Mouse (Mus musculus): ENCODE results near the gene Sh3bp4. TPM values are rescaled to one million over a fixed set of nuclear protein-coding genes. Genes with fewer than 3 reads are reported as not detected.

Sh3bp4 gene
- polyA plus RNA-seq, 1 experiment from 2014 or later, result 15.7 TPM

GRCm38 (mm10) chr1:89127163-89127562 lies 56.9 kb downstream of the Sh3bp4 start:
- Histone ChIP-seq H3K9me3 (ENCODE audit: control insufficient read depth, low read length) (no peaks in the 10 kb centered on the region), H3K4me3 (replicated peaks; ENCODE audit: low read length) (no peak overlapping the region), H3K36me3 (replicated peaks; ENCODE audit: control insufficient read depth, insufficient read depth) (no peaks in the 10 kb centered on the region), H3K4me2 (replicated peaks) (no peak overlapping the region), H3K27ac (no peak overlapping the region), H3K9ac (no peak overlapping the region), H3K4me1 (replicated peaks; ENCODE audit: control insufficient read depth, insufficient read depth, low read length) (no peaks in the 10 kb centered on the region; the same call in 1 of the 2 replicates), H3K27me3 (ENCODE audit: control insufficient read depth, insufficient read depth, low read length) (no peaks in the 10 kb centered on the region)
- ATAC-seq (ENCODE audit: low FRiP score) (no peak), DNase-seq (ENCODE audit: low spot score) (no peak)
- WGBS, result 98% methylated on average over 3 of the region's 3 CpGs

- no peak for DNase-seq (ENCODE audit: low spot score)
- no peak overlapping the region for H3K27ac ChIP-seq
- 55% methylated on average over 6 of the region's 6 CpGs for WGBS
These were observed 60.2 kb downstream of the Sh3bp4 start for GRCm38 (mm10) chr1:89130429-89130828.

GRCm38 (mm10) chr1:89131018-89131540 lies 60.9 kb downstream of the Sh3bp4 start:
- Histone ChIP-seq H3K4me1 (replicated peaks; ENCODE audit: control insufficient read depth, insufficient read depth, low read length) (peaks cover 8% of the 10 kb centered on the region), H3K4me3 (replicated peaks; ENCODE audit: low read length) (no peak overlapping the region), H3K9ac (no peak overlapping the region), H3K4me2 (replicated peaks) (no peak overlapping the region), H3K9me3 (ENCODE audit: control insufficient read depth, low read length) (no peaks in the 10 kb centered on the region), H3K27ac (no peak overlapping the region), H3K36me3 (replicated peaks; ENCODE audit: control insufficient read depth, insufficient read depth) (no peaks in the 10 kb centered on the region), H3K27me3 (ENCODE audit: control insufficient read depth, insufficient read depth, low read length) (no peaks in the 10 kb centered on the region)
- DNase-seq (ENCODE audit: low spot score) (no peak), ATAC-seq (ENCODE audit: low FRiP score) (no peak)
- 78% methylated on average over 14 of the region's 14 CpGs for WGBS

More at GRCm38 (mm10) chr1:89130429-89130828, 60.2 kb downstream of the Sh3bp4 start:
- H3K4me1 ChIP-seq (replicated peaks; ENCODE audit: control insufficient read depth, insufficient read depth, low read length), result peaks cover 1% of the 10 kb centered on the region
- no peaks in the 10 kb centered on the region for H3K9me3 ChIP-seq (ENCODE audit: control insufficient read depth, low read length)
- no peak overlapping the region for H3K4me2 ChIP-seq (replicated peaks)
- no peaks in the 10 kb centered on the region for H3K36me3 ChIP-seq (replicated peaks; ENCODE audit: control insufficient read depth, insufficient read depth)
- no peaks in the 10 kb centered on the region for H3K27me3 ChIP-seq (ENCODE audit: control insufficient read depth, insufficient read depth, low read length)
- no peak for ATAC-seq (ENCODE audit: low FRiP score)
- no peak overlapping the region for H3K9ac ChIP-seq
- H3K4me3 ChIP-seq (replicated peaks; ENCODE audit: low read length), result no peak overlapping the region

GRCm38 (mm10) chr1:89131707-89132106 lies 61.5 kb downstream of the Sh3bp4 start:
- peaks cover 14% of the 10 kb centered on the region for H3K4me1 ChIP-seq (replicated peaks; ENCODE audit: control insufficient read depth, insufficient read depth, low read length)
- DNase-seq (ENCODE audit: low spot score) (no peak), ATAC-seq (ENCODE audit: low FRiP score) (no peak)
- H3K4me2 ChIP-seq (replicated peaks), result no peak overlapping the region
- H3K36me3 ChIP-seq (replicated peaks; ENCODE audit: control insufficient read depth, insufficient read depth), result no peaks in the 10 kb centered on the region
- WGBS, result 73% methylated on average over 8 of the region's 8 CpGs
- no peaks in the 10 kb centered on the region for H3K27me3 ChIP-seq (ENCODE audit: control insufficient read depth, insufficient read depth, low read length)
- no peaks in the 10 kb centered on the region for H3K9me3 ChIP-seq (ENCODE audit: control insufficient read depth, low read length)
- H3K4me3 ChIP-seq (replicated peaks; ENCODE audit: low read length), result no peak overlapping the region
- H3K9ac ChIP-seq, result no peak overlapping the region
- H3K27ac ChIP-seq, result no peak overlapping the region

- Histone ChIP-seq H3K36me3 (replicated peaks; ENCODE audit: control insufficient read depth, insufficient read depth) (no peaks in the 10 kb centered on the region), H3K4me2 (replicated peaks) (no peak overlapping the region), H3K27ac (no peak overlapping the region), H3K9me3 (ENCODE audit: control insufficient read depth, low read length) (no peaks in the 10 kb centered on the region), H3K4me3 (replicated peaks; ENCODE audit: low read length) (no peak overlapping the region), H3K27me3 (ENCODE audit: control insufficient read depth, insufficient read depth, low read length) (no peaks in the 10 kb centered on the region), H3K9ac (no peak overlapping the region), H3K4me1 (replicated peaks; ENCODE audit: control insufficient read depth, insufficient read depth, low read length) (peaks cover 29% of the 10 kb centered on the region)
- DNase-seq (ENCODE audit: low spot score) (no peak), ATAC-seq (ENCODE audit: low FRiP score) (no peak)
- WGBS, result 84% methylated on average over 4 of the region's 4 CpGs
These were observed 63.1 kb downstream of the Sh3bp4 start for GRCm38 (mm10) chr1:89133266-89133665.

GRCm38 (mm10) chr1:89133717-89134116 lies 63.5 kb downstream of the Sh3bp4 start:
- ATAC-seq (ENCODE audit: low FRiP score) (no peak), DNase-seq (ENCODE audit: low spot score) (no peak)
- Histone ChIP-seq H3K27me3 (ENCODE audit: control insufficient read depth, insufficient read depth, low read length) (no peaks in the 10 kb centered on the region), H3K4me3 (replicated peaks; ENCODE audit: low read length) (no peak overlapping the region), H3K36me3 (replicated peaks; ENCODE audit: control insufficient read depth, insufficient read depth) (no peaks in the 10 kb centered on the region), H3K9ac (no peak overlapping the region), H3K27ac (no peak overlapping the region), H3K4me1 (replicated peaks; ENCODE audit: control insufficient read depth, insufficient read depth, low read length) (peaks cover 29% of the 10 kb centered on the region), H3K4me2 (replicated peaks) (no peak overlapping the region), H3K9me3 (ENCODE audit: control insufficient read depth, low read length) (no peaks in the 10 kb centered on the region)
- 92% methylated on average over 4 of the region's 4 CpGs for WGBS

- peak; percentile 62 for DNase-seq (ENCODE audit: low spot score)
- no peaks in the 10 kb centered on the region for H3K9me3 ChIP-seq (ENCODE audit: control insufficient read depth, low read length)
- no peak overlapping the region for H3K4me2 ChIP-seq (replicated peaks)
- H3K27ac ChIP-seq, result no peak overlapping the region
- no peaks in the 10 kb centered on the region for H3K36me3 ChIP-seq (replicated peaks; ENCODE audit: control insufficient read depth, insufficient read depth)
- ATAC-seq (ENCODE audit: low FRiP score), result no peak; the same call in 1 of the 2 replicates
- no peak overlapping the region for H3K4me3 ChIP-seq (replicated peaks; ENCODE audit: low read length)
- 64% methylated on average over 13 of the region's 13 CpGs for WGBS
- H3K4me1 ChIP-seq (replicated peaks; ENCODE audit: control insufficient read depth, insufficient read depth, low read length), result peaks cover 29% of the 10 kb centered on the region
- H3K27me3 ChIP-seq (ENCODE audit: control insufficient read depth, insufficient read depth, low read length), result no peaks in the 10 kb centered on the region
- no peak overlapping the region for H3K9ac ChIP-seq
These were observed 66.0 kb downstream of the Sh3bp4 start for GRCm38 (mm10) chr1:89136089-89136811.

- 0 out of 2 replicates have a peak overlapping the region, but pooled peaks have one; percentile 38 for H3K27ac ChIP-seq
- H3K9ac ChIP-seq, result no peak overlapping the region
- WGBS, result 68% methylated on average over 13 of the region's 13 CpGs
- H3K27me3 ChIP-seq (ENCODE audit: control insufficient read depth, insufficient read depth, low read length), result no peaks in the 10 kb centered on the region
- 0 out of 2 replicates have a peak, but pooled peaks have one; percentile 33 for ATAC-seq (ENCODE audit: low FRiP score)
- H3K4me3 ChIP-seq (replicated peaks; ENCODE audit: low read length), result no peak overlapping the region
- DNase-seq (ENCODE audit: low spot score), result no peak
- peaks cover 29% of the 10 kb centered on the region for H3K4me1 ChIP-seq (replicated peaks; ENCODE audit: control insufficient read depth, insufficient read depth, low read length)
- H3K9me3 ChIP-seq (ENCODE audit: control insufficient read depth, low read length), result no peaks in the 10 kb centered on the region
- no peaks in the 10 kb centered on the region for H3K36me3 ChIP-seq (replicated peaks; ENCODE audit: control insufficient read depth, insufficient read depth)
- H3K4me2 ChIP-seq (replicated peaks), result no peak overlapping the region
These were observed 67.0 kb downstream of the Sh3bp4 start for GRCm38 (mm10) chr1:89137086-89137816.

GRCm38 (mm10) chr1:89138316-89138715 lies 68.1 kb downstream of the Sh3bp4 start:
- no peak overlapping the region for H3K4me2 ChIP-seq (replicated peaks)
- H3K9me3 ChIP-seq (ENCODE audit: control insufficient read depth, low read length), result no peaks in the 10 kb centered on the region
- ATAC-seq (ENCODE audit: low FRiP score) (no peak), DNase-seq (ENCODE audit: low spot score) (no peak)
- H3K4me3 ChIP-seq (replicated peaks; ENCODE audit: low read length), result no peak overlapping the region
- no peaks in the 10 kb centered on the region for H3K27me3 ChIP-seq (ENCODE audit: control insufficient read depth, insufficient read depth, low read length)
- H3K27ac ChIP-seq, result no peak overlapping the region
- H3K4me1 ChIP-seq (replicated peaks; ENCODE audit: control insufficient read depth, insufficient read depth, low read length), result peaks cover 29% of the 10 kb centered on the region
- no peaks in the 10 kb centered on the region for H3K36me3 ChIP-seq (replicated peaks; ENCODE audit: control insufficient read depth, insufficient read depth)
- H3K9ac ChIP-seq, result no peak overlapping the region
- WGBS, result 77% methylated on average over 5 of the region's 5 CpGs

Data from hindbrain, embryonic 14.5 days (tissue).